Mouse (Mus musculus) heart, postnatal 36 days (tissue): ENCODE results near the gene Zfp414. TPM values are rescaled to one million over a fixed set of nuclear protein-coding genes. Genes with fewer than 3 reads are reported as not detected.
A peak's percentile ranks its signal among the peaks of the same experiment; 100 is the strongest.

Source experiments
- DNase-seq, 2 experiments: peaks; one replicate each; pipeline ENCODE4 v3.0.0; 2021 to 2022
- intact Hi-C: fragments of 180-260 bp; cut with DNase I; formaldehyde crosslinking; loops from one replicate; pipeline ENCODE4 v1.15.1; 2025
- total RNA-seq, 2 experiments: library from RNA; stranded (reverse); gene quantifications; 2 replicates each; pipeline ENCODE4 v1.2.3; 2021

The Zfp414 gene
- total RNA-seq, 2 experiments from 2014 or later, result 9.8 to 10.6 TPM

DNA sequence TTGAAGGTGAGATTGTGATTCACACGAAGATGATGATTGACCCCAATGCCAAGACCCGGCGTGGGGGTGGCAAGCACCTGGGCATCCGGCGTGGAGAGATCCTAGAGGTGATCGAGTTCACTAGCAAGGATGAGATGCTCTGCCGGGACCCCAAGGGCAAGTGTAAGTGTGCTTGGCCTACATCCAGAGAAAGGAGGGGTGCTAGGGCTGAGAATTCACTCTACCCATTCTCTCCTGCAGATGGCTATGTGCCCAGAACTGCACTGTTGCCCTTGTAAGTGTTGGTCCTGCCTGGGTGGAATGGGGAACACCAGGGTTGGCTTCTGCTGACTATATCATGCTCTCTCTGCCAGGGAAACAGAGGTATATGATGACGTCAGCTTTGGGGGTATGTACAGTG, 16.2 kb downstream of the Zfp414 start:
- no peak for DNase-seq
- intact Hi-C loops, result no loop called here

DNA sequence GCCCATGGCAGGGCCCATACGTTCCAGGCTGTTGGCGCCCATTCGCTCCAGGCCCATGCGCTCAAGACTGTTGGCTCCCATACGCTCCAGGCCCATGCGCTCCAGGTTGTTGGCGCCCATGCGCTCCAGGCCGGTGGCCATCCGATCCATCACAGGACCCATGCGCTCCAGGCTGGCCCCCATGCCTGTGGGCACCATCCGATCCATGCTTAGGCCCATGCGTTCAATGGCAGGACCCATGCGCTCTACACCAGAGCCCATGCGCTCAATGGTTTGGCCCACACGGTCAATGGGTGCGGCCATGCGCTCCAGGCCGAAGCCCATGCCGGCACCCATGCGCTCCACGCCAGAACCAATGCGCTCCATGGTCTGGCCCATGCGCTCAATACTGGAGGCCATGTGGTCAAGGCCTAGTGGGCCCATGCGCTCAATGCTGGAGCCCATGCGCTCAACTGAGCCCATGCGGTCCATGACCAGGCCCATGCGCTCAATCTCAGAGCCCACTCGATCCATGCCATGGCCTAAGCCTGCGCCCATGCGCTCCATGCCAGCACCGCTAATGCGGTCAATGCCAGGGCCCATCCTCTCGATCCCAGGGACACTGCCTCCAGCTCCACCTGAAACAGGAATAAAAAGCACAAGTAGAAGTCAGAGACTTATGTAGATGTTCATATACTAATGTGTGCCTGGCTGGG, 21.0 kb downstream of the Zfp414 start:
- DNase-seq, result no peak
- intact Hi-C loops, result no loop called here

DNA sequence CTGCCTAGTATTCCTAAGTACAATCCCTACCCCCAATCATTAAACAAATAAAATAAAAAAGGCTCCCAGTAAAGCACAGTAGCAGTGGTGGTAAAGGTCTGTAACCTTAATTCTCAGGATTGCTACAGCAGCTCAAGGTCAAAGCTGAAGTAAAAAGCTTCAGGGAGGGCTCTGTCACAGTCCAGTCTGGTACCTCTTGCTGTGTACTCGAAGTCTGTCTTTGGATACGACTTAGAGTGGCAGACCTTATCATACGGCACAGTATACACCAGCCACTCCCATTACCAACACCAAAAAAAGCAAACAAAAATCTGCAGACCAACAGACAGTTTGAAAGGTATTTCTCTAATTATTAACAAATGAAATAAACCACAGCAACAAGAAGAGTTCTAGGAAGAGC, 37.9 kb downstream of the Zfp414 start:
- intact Hi-C loops, result no loop called here
- DNase-seq, result no peak

DNA sequence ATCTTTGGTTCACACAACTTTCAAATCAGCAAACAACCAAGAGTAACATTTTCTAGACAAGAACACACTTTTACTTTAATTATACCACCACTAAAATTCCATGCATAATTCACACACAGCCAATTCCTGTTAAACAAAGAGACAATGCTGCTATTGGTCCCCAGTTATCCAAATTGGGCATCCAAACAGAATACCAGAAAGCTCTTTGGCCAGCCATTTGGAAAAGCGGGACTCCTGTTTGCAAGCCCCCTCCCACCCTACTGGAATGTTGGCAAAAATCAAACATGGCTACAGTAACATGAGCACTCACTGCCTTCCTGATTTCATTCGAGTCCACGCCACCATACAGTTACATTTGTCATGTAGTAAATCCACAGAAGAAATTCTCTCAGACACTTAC, 40.8 kb downstream of the Zfp414 start:
- intact Hi-C loops, result no loop called here
- no peak for DNase-seq

DNA sequence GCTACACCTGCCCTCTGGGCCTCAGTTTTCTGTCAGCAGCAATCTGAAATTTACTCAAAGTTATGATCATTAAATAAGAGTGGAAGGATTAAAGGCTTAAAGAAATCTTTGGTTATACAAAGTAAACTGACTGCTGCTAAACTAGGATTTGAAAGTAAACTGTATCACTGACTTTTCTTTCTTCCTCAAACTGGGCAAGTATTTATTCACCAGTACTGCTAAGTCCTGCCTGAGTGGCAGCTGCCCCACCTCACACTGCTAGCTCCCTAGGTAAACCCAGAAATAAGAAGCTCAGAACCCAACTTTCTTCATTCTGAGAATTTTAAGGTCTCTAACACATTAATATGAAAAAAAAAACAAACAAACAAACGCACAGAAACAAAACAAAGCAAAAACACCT, 44.9 kb downstream of the Zfp414 start:
- intact Hi-C loops, result no loop called here
- no peak for DNase-seq

DNA sequence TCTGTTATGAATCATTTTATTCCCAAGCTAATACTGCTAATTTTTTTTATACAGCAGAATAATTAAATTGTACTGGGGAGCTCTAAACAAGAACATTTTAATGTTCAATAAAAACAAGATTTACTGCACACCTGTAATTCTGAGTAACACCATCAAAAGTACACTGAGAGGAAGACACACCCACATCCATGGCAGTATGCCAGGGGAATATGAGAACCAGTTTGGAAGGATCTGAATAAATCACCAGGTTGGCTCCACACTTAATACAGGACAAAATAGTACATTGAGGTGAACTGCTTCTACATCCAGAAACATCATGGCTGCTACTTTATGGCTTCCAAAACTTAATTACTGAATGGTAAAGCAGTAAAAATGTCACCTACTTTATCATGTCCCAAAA, 46.6 kb downstream of the Zfp414 start:
- DNase-seq, result peak; percentile 19 to 26
- intact Hi-C loops, result no loop called here

DNA sequence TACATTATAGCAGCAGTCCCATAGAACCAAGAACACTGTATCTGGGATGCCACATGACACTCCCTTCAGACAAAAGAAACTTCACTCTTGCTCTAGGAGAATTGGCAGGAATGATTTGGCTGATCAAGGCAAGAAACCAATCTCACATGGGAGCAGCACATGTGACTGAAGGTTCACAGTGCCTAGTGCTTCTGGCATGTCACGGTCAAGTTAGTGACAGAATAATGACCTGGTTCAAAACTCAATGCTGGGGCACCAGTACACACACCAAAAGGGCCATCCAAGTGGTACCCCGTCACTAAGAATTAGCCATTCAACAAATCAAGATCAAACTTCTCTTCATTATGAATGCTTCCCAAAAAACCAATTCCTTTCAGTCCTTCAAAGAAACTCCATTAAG, 47.2 kb downstream of the Zfp414 start:
- DNase-seq, result no peak
- intact Hi-C loops, result no loop called here

DNA sequence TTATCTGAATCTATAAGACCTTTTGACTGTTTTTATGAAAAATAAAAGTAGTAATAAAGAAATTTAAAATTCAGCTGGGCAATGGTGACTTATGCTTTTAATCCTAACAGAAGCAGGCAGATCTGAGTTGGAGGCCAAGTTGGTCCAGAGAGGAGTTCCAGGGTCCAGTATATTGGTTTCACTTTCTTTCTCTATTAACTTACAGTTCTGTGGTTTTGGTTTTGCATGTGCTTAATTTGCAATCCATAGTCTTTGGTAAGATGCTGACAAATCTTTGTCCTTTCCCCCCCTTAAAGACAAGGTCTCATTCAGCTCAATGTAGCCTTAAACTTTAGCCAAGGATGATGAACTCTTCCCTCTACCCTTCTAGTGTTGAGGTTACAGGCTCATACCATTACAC, 49.9 kb downstream of the Zfp414 start:
- DNase-seq, result no peak
- intact Hi-C loops, result no loop called here

Other genes starting within 250 kb of the Zfp414 start
- gene Zfp101, start 234.4 kb upstream of the Zfp414 start, total RNA-seq, result 1 to 10 TPM; 4.2 to 5.0 TPM
- not detected for gene Actl9, start 196.2 kb upstream of the Zfp414 start, total RNA-seq
- gene Adamts10, start 104.9 kb upstream of the Zfp414 start, total RNA-seq, result 10 to 100 TPM; 18.3 to 19.7 TPM
- gene Myo1f, start 73.4 kb upstream of the Zfp414 start, total RNA-seq, result 1 to 10 TPM; 2.2 to 2.8 TPM
- gene Pram1, start 9.0 kb downstream of the Zfp414 start, total RNA-seq, result under 1 TPM in 1 of 2 experiments, not detected in 1; 0.22 TPM
- gene Hnrnpm, start 57.8 kb downstream of the Zfp414 start, total RNA-seq, result 10 to 100 TPM; 82.5 to 83.7 TPM
- 100 to 1,000 TPM; 141 to 157 TPM for gene March2, start 89.6 kb downstream of the Zfp414 start, total RNA-seq
- 100 to 1,000 TPM; 269 to 304 TPM for gene Rab11b, start 131.4 kb downstream of the Zfp414 start, total RNA-seq
- gene Angptl4, start 152.7 kb downstream of the Zfp414 start, total RNA-seq, result 10 to 100 TPM; 18.2 to 58.8 TPM
- gene Kank3, start 181.4 kb downstream of the Zfp414 start, total RNA-seq, result 10 to 100 TPM; 55.7 to 81.7 TPM
- gene Rps28, start 195.5 kb downstream of the Zfp414 start, total RNA-seq, result 100 to 1,000 TPM; 764 to 784 TPM
- 100 to 1,000 TPM; 648 to 672 TPM for gene Ndufa7, start 195.5 kb downstream of the Zfp414 start, total RNA-seq
- gene Cd320, start 214.0 kb downstream of the Zfp414 start, total RNA-seq, result 10 to 100 TPM; 28.6 to 34.6 TPM
- gene Gm7029, start 244.7 kb downstream of the Zfp414 start, total RNA-seq, result not detected